Mouse (Mus musculus) bone marrow macrophage, adult 2 months (primary cell): ENCODE measurements around the gene Hoxd4.

Experiments used
- CTCF ChIP-seq: IDR thresholded peaks from 2 replicates; pipeline ENCODE4 v1.5.1; 2012; ENCODE audit warnings: low read depth, mild to moderate bottlenecking, low read length, moderate library complexity
- POLR2A ChIP-seq: IDR thresholded peaks from 2 replicates; pipeline ENCODE4 v1.6.1; 2012; ENCODE audit warnings: mild to moderate bottlenecking, low read depth, low read length, borderline replicate concordance

DNA sequence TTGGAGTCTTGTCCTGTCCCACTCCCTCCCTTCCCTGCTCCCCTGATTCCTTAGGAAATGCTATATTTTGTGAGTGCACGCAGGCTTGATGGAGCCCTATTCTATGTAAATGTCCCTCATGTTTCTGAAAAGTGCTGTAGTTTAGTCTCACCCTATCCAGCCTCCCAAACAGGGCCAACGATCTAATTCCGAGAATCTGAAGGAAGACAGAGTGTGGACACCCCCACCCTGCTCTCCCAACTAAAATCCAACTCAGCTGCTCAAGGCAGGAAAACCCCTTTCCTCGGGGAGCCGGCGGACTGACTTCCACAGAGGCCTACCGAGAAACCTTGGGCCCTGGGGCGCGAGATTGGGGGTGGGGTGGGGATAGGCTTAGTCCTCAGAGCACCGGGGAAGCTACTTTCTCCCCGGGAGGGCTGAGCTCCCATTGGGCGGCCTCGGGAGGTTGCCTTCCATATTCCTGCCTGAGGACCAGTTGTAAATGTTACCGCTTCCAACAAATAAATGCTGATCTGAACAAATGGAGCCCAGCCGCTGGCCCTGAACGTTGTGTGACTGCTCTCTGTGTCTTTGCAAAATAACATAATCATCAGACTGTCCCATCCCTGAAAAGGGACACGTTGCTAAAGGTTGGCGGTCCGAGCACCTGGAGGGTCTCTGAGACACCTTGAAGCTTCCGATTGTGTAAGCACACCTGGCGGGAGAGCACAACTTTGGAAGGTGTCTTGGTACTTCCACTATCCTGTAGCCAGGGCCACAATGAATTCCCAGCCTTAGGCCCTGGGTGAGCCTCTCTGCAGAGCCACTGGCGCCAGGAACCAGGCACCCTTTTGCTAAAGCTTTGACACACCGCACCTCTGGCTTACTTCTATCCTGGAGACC is 11.8 kb upstream of the Hoxd4 start:
- TF ChIP-seq POLR2A (no peak), CTCF (no peak)
